Mouse (Mus musculus): ENCODE measurements around the gene Ppp1cc.

Ppp1cc gene

GRCm38 (mm10) chr5:122218109-122218905, 60.2 kb downstream of the Ppp1cc start:
- no peak for DNase-seq

- peak; percentile 41 to 52 for DNase-seq
Measured at GRCm38 (mm10) chr5:122218928-122219327, 60.9 kb downstream of the Ppp1cc start.

GRCm38 (mm10) chr5:122219655-122220629, 61.9 kb downstream of the Ppp1cc start:
- peak; percentile 75 to 85 for DNase-seq

GRCm38 (mm10) chr5:122221085-122221484, 63.0 kb downstream of the Ppp1cc start:
- no peak for DNase-seq

GRCm38 (mm10) chr5:122224291-122224690, 66.2 kb downstream of the Ppp1cc start:
- no peak for DNase-seq
